Mouse (Mus musculus) frontal cortex, adult 2 months (tissue): ENCODE results near the gene Cd163. TPM values are rescaled to one million over a fixed set of nuclear protein-coding genes. Genes with fewer than 3 reads are reported as not detected.
"Not testable (repeated sequence)": the region's sequence is repeated elsewhere in the genome, so short reads cannot be mapped to it uniquely, and the experiment has no call there.

Source experiments
- DNase-seq, 2 experiments: peaks; one replicate each; pipeline ENCODE4 v3.0.0; 2022; ENCODE audit warnings: low spot score in 1 of 2; ENCODE audit errors: extremely low spot score in 1 of 2
- polyA plus RNA-seq: library from polyadenylated mRNA; depleted of rRNA; stranded (reverse); fragments of >200 nt; gene quantifications from 2 replicates; pipeline ENCODE4 v1.2.3, GENCODE M21; 2012; rRNA removed

Cd163 gene
- 0.42 and 0.58 TPM in 2 replicates for polyA plus RNA-seq

DNA sequence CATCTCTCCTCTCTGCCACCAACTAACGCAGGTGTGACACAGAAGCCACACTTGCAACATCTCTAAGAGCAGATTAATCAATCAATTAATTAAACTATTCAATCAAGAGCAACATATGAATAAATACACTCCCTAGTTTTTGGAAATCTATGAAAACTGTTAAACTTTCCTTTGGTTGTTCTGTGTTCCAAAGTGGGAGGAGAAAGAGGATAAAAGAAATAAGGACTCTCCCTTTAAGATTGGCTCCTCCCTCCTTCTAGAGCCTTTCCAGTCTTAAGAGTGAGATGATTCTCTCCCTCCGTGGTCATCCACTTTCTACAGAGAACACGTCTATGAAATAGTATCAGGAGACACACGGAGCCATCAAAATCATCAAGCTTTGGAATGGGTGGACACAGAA is at the start of gene Cd163:
Gene Cd163 (plus strand): TSS at position 301 of the 400 bp plus-strand sequence.
- no peak for DNase-seq

DNA sequence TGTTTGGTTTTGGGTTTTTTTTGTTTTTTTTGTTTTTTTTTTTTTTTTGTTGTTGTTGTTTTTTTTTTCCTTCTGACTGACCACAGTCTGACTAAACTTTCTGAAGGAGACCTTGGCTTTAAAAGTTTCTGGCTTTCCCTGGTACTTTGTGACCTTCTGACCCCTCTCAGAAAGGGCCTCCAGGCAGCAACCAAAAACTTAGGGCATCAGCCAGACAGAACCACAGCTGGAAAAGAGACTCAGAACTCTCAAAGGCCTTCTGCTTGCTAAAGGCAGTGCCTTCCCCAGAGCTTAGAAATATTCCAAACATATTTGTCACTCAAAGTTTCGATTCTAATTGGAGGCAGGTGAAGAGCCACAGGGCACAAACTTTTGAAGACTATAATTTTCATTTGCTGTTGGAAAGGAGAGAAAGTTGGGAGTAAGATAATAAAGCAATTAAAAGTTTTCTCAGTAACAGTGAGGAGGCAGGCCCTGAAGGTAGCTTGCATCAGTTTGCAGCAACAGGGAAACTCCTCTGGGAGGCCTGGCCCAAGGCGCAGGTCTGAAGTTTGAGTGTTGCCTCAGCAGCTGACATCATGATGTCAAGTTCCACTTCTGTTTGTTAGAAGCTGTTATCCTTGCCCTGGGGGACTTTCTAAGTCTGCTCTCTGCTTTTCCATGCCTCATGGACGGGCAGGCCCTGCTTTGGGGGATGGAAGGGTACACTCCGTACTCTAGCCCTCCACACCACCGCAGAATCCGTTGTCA is 48.6 kb upstream of the Cd163 start:
- no peak for DNase-seq

DNA sequence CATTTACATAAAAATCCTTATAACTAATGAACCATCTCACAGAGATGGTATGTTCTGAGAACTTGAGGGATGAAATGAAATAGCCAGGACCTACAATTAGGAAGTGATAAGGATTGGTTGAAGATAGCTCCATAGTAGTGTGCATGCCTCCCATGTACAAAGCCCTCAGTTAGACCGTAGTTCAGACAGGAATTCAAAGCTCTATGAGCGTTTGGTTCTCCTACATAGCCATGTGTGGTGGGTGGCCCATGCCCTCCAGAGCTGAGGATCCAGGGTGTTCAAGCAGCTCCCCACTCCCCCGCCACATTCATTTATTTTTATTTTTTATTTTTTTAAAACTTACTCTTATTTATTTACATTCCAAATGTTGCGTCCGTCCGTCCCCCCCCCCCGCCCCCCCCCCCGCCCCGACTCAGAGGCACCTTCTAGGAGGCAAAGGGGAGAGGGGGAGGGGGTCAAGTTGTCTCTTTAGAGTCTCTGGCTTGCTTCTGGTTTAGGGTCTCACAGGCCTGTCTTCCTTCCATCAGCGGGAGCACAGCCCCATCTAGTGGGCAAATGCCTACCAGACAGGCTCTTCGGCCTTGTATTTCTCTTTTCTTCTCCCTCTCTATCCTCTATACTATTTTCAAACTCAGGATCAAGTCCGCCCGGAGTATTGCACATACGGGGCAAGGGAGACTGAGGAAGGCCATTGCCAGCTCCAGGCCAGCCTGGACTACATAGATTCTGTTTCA is 44.1 kb upstream of the Cd163 start:
- peak; percentile 8 to 84 for DNase-seq

DNA sequence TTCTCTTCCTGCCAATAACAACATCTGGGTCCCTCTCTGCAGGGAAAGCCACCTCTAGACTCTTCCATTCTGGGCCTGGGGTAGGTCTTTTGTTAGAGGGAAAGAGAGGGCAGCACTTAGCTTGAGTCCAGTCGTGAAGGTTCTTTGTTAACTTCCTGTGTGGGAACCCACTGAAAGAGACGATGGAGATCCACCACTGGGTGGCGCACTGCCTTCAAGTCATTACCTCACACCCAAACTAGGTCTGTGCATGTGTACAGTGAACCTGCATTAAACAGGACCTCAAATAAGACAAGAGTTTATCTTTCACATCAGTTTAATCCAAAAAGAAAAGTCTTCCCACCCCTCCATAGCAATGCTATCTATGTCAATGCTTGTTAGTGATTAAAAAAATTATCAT is 41.8 kb upstream of the Cd163 start:
- peak; percentile 21 to 88 for DNase-seq

DNA sequence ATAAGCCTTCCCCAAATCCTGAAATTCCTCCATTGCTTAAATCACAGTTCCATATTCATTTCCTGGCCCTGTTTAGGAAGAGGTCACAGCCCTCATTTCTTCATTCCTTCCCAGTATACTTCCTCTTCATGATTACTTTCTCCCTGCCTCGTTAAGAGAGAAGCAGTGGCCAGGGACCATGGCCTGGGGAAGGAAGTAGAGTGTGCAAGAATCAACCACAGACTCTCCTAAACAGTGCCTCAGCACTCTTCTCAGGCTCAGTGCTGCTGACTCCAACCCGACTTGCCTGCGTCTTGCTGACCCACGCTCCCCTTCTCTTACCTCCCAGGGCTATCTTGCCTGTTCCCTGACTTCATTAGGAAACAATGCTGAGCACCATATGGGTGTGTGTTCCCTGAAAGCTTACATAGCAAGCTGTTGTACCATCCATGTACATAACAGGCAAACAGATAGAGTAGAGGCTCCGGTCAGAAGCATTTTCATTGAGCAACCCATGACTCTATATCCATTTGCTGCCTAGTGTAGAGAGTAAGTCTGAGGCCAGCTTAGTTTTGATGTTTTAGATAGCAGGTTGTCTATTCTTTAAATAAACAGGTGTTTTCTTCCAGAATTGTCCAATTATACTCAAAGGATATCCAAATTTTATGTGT is 31.1 kb upstream of the Cd163 start:
- DNase-seq, result peak in 1 of 2 experiments; percentile 7

DNA sequence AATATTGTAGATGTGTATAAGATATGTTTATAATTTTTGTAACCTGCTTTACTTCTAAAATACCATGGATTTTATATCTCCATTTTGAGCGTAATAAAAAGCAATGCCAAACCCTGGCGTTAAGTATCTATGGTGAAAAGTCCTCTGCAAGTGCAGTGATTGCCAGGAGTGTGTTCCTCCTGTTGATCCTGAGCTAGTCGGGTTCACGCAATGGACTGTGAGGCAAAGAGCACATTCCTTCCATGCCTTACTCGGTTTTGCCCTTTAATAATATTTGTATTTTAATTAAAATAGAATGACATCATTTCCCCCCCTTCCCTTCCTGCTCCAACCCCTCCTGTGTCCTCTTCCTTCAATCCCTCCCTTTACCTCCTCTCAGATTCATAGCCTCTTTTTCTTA is 26.8 kb upstream of the Cd163 start:
- DNase-seq, result no peak

DNA sequence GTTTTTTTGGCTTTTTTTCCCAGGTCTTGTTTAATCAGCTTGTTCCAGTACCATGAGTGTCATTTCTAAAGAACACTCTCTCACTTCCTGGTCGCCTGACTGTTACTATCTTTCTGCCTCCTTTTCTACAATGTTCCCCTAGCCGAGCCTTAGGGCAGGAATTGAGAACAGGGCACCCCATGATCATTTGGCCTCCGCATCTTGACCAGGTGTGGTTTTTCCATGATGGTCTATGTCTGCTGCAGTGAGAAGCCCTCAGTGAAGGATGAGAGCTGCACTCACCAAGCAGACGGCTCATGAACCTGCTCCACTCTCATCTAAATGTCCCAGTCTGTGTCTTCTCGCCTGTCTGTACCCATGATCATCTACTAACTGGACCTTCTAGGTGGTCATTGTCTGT is 26.2 kb upstream of the Cd163 start:
- no peak for DNase-seq

DNA sequence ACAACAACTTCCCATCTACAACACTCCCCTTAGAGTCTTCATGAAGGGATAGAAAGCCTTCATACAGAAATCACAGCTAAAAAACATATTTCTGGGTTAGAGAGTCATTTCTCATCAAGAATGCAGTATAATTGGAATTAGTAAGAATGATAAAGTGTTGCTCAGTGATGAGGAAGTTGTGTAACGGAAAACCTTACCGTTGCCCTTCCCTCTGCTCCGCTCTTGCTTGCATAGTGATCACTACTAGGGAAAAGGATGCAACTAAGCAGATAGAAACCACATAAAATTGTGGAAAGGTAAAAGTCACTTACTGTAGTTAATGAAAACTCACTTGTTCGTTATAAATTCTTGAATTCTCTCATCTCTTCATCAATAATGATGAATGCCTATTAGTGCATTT is 21.7 kb upstream of the Cd163 start:
- DNase-seq, result no peak

DNA sequence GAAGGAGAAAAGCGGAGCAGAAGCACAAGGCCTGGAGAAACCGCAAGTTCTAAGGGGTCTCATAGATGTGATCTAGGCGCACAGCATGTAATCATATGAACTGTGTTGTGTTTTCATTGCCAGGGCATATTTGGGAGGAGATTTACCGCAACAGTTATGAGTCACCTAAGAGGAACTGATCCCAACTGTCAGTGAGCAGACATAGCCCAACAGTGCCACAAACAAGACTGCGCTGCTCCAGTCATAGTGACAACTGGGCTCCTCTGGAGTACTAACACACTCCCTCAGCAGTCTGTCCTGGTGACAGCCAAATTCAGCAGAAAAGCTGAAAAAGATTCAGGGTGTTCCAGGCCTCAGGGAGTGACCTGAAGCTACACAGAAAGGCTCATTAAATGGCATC is 7.1 kb upstream of the Cd163 start:
- DNase-seq, result not testable (repeated sequence)

DNA sequence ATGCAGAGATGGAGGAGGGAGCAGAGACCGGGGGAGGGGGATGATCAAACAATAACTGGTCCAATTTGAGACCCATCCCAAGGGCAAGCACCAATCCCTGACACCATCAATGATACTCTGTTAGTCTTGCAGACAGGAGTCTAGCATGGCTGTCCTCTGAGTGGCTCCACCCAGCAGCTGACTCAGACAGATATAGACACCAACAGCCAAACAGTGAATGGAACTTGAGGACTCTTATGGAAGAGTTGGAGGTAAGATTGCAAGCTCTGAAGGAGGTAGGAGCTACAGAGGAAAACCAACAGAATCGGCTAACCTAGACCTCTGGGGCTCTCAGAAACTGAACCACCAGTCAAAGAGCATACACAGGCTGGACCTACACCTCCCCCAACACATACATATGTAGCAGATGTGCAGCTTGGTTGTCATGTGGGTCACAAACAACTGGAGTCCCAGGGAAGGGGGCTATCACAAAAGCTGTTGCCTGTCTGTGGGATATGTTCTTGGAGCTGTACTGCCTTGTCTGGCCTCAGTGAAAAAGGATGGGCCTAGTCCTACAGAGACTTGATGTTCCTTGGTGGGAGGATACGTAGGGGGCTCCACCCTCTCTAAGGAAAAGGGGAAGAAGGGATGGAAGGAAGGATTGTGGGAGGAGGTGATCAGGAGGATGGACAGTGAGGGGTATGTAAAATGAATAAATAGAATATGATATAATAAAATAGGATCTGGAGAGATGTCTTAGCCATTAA is 2.8 kb upstream of the Cd163 start:
- DNase-seq, result no peak

DNA sequence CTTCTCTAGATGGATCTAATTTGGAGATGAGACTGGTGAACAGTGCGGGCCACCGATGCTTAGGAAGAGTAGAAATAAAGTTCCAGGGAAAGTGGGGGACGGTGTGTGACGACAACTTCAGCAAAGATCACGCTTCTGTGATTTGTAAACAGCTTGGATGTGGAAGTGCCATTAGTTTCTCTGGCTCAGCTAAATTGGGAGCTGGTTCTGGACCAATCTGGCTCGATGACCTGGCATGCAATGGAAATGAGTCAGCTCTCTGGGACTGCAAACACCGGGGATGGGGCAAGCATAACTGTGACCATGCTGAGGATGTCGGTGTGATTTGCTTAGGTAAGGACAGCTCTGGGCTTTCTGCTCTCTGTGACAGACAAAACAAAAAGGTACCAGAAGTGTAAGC is 4.5 kb downstream of the Cd163 start:
- DNase-seq, result no peak

DNA sequence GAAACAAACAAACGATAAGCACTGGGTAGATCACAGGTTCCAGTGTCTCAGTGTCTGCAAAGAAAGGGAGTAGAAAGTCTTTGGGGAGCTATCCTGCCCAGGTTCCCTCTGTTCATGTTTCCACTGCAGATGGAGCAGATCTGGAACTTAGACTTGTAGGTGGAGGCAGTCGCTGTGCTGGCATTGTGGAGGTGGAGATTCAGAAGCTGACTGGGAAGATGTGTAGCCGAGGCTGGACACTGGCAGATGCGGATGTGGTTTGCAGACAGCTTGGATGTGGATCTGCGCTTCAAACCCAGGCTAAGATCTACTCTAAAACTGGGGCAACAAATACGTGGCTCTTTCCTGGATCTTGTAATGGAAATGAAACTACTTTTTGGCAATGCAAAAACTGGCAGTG is 7.8 kb downstream of the Cd163 start:
- DNase-seq, result no peak

DNA sequence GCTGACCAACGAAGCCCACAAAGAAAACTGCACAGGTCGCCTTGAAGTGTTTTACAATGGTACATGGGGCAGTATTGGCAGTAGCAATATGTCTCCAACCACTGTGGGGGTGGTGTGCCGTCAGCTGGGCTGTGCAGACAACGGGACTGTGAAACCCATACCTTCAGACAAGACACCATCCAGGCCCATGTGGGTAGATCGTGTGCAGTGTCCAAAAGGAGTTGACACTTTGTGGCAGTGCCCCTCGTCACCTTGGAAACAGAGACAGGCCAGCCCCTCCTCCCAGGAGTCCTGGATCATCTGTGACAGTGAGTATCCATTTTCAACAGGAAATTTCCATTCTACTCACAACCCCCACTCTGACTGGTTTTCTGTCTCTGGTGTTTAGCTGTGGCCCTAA is 15.9 kb downstream of the Cd163 start:
- DNase-seq, result no peak

DNA sequence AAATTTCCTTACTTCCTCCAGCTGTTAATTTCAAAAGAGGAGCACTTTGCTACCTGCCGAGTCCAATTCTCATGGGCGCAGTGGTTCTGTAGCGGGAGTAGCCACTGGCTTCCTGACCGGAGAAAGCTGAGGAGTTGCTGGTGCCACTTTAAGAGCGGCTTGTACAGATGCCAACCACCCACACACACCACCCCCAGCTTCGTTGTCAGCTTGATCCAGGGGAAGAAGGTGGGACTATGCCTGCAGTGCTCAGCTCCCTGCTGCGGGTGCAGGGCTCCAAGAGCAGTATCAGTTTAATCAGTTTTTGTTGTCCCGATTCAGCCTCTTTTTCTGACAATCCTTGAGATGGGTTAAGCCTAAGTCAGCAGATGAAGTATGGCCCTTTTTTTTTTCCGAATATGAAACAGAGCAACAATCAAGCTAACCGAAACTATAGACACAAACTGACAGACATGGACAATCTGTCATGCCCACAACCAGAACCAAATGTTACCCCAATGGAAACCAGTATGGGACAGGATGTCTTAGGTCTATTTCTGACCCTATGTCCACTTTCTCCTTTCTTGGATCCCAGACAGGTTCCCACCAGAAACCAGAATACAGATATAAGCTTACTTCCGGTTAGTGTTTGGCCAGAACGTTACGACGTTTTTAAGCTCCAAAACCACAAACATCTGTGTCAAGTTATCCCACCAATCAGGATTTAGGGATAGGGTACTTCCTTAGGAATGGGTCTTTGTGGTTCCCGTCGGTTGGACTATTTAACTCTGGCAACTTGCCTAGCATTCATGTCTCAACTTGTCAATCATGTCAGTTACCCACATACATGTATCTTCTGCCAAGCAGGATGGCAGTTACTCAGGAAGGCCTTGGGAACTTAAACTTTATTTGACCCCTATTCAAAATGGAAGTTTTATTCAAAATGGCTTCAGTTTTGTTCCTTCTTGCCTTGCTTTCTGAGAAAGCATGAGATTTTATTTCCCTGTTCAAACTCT is 17.3 kb downstream of the Cd163 start:
- DNase-seq, result peak; percentile 38 to 82

DNA sequence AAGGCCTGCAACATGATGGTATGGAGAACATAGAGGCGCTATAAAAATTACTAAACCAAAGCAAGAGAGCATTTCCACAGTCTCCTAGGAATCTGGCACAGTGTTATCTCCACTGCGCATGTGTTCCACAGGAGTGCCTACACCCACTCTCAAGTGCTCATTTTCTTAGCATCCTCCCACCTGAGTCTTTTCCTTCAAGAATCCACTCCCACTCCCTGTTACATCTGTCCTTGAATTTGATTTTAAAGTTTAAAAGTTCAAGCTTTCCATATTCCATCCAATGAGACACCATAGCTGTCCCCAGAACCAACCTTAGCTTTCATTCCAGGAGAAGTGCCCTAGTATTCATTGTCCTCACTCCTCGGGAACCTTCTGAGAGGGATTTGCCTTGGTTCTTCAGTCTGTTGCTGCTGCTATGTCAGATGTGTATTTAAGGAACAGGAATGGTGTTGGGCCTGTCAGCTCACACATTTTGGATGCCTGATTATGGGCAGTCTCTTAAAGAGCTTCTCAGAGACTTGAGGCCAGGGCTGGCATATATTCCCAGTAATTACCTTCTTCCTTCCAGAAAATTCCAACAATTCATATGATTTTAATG is 24.0 kb downstream of the Cd163 start:
- peak; percentile 64 to 75 for DNase-seq

DNA sequence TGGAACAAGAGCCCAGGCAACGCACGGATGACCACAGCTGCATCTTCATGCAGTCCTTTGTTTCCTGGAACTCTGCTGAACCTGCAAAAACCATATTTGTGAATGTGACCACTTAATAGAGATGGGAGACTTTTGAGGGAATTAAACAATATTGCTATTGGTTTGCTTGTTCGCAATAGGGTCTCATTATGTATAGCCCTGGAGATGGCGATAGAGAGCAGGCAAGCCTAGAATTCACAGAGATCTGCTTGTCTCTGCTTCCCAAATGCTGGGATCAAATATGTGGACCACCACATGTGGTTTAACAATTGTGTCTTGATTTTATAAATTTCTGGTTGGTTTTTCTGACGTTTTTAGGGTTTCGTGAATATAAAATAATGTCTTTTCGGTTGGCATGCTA is 25.2 kb downstream of the Cd163 start:
- DNase-seq, result no peak

DNA sequence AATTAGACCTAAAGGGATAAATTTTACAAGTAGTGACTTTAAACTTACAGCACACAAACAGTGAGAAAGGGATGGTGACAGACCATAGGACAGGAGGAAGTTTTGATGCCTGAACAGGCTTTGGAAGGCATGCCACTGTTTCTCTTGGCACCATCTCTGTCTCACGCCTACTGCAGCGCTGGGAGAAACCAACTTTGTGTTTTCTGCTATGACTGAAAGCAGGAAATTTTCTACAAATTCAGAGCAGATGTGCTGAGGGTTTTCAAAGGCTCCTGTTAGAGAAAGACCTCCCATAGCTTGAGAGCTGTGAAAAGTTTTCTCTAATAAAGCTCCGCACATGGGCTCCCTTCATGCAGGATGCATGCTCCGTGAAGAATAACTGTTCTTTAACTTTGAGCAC is 40.6 kb downstream of the Cd163 start:
- peak; percentile 23 to 68 for DNase-seq

DNA sequence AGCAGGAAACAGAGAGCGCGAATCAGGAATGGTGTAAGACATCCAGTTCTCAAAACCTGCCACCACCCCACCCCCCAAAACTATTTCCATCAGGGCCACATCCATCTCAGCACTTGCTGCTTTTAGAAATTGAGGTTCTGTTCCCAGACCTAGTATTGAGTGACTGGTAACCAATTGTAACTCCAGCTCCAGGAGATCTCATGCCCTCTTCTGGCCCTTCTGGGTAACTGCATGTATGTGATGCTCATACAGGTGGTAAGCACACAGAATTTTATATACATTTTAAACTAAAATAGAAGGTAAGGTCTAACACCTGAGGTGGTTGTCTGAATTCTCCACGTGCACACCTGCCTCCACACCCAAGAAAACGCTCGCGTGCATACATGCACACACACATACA is 42.2 kb downstream of the Cd163 start:
- DNase-seq, result no peak

DNA sequence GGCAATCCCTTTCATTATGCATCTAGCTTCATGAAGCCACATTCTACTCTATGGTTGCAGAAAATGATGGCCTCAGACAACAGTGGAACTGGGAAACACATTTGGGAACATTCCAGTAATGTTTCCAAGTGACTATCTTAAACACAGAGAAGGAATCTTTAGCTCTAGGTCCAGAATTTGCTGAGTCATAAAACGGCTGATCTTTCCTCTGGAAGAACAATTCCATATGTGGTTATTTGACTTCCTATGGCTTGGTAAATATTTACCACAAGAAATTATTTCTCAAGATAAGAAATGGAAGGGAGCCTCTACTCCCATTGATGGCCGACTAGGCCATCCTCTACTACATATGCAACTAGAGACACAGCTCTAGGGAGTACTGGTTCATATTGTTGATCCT is 48.8 kb downstream of the Cd163 start:
- DNase-seq, result no peak
